Mouse (Mus musculus) lung, embryonic 14.5 days (tissue): ENCODE data around the gene Osgep. TPM values are rescaled to one million over a fixed set of nuclear protein-coding genes. Genes with fewer than 3 reads are reported as not detected.
"Not testable (repeated sequence)": the region's sequence is repeated elsewhere in the genome, so short reads cannot be mapped to it uniquely, and the experiment has no call there.

Experiments
- ATAC-seq: fragments of 200-750 bp; cut with Nextera tagmentation; 2 replicates; pipeline ENCODE4 v1.8.0; 2017; ENCODE audit warnings: mild to moderate bottlenecking, moderate TSS enrichment, moderate library complexity; ENCODE audit not compliant: insufficient read depth
- DNase-seq: peaks from one replicate; pipeline ENCODE4 v3.0.0-alpha.2; 2015
- H3K27ac ChIP-seq: fragments of 300-500 bp; sonication (generic); 2 replicates; pipeline ENCODE4 v1.5.1; 2014; ENCODE audit warnings: low read depth, mild to moderate bottlenecking, moderate library complexity
- H3K27me3 ChIP-seq: fragments of 300-500 bp; sonication (generic); 2 replicates; pipeline ENCODE4 v1.6.1; 2014; ENCODE audit warnings: low read length, control low read depth; ENCODE audit not compliant: insufficient read depth
- H3K36me3 ChIP-seq: fragments of 300-500 bp; sonication (generic); 2 replicates; pipeline ENCODE4 v1.6.1; 2014; ENCODE audit warnings: control low read depth; ENCODE audit not compliant: insufficient read depth
- H3K4me1 ChIP-seq: fragments of 300-500 bp; sonication (generic); 2 replicates; pipeline ENCODE4 v1.6.1; 2014; ENCODE audit warnings: antibody characterized with exemption, control low read depth; ENCODE audit not compliant: insufficient read depth
- H3K4me2 ChIP-seq: fragments of 300-500 bp; sonication (generic); 2 replicates; pipeline ENCODE4 v1.6.1; 2014; ENCODE audit warnings: mild to moderate bottlenecking
- H3K4me3 ChIP-seq: fragments of 300-500 bp; sonication (generic); 2 replicates; pipeline ENCODE4 v1.5.1; 2014; ENCODE audit warnings: low read depth, low read length
- H3K9ac ChIP-seq: fragments of 300-500 bp; sonication (generic); 2 replicates; pipeline ENCODE4 v1.6.1; 2014
- H3K9me3 ChIP-seq: fragments of 300-500 bp; sonication (generic); 2 replicates; pipeline ENCODE4 v1.6.1; 2016; ENCODE audit warnings: low read depth, low read length, control low read depth
- CTCF ChIP-seq: IDR thresholded peaks from 2 replicates; pipeline ENCODE4 v1.5.1; 2016; ENCODE audit warnings: antibody characterized with exemption, low read depth
- WGBS: fragments of 180-500 bp; shearing (Covaris S2); extraction: QIAGEN DNeasy Blood & Tissue Kit; methylation state at CpG from one replicate; pipeline ENCODE4 v1.1.7; 2014; 5-methylcytosine and 5-hydroxymethylcytosine counted together
- polyA plus RNA-seq: library from polyadenylated mRNA; unstranded; fragments of >200 nt; fragmentation: Nextera tagmentation; extraction: Ambion mirVana; gene quantifications from 2 replicates; pipeline ENCODE4 v1.2.1, GENCODE M21; 2014

The Osgep gene
- polyA plus RNA-seq, 1 experiment from 2014 or later, result 183 TPM

DNA sequence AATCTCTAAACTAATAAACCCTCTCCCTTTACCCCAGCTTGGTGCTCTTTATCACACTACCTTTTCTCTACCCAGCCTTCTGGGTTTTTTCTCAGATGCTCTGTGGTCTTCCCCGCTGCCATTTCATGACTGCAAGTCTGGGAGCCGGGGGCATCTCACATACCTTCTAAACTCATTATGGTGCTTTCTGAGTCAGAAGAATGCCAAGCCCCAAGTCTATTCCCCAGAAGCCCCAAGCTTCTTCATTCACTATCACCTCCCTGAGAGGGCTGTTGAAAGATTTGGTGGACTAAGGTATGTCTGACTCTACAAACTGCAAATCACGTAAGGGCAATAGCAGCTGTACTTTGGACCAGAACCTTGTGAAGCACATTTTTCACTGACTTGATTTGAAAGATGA lies 57.7 kb downstream of the Osgep start:
- no peaks in the 10 kb centered on the region for H3K4me1 ChIP-seq
- no peak overlapping the region for H3K9ac ChIP-seq
- no peak overlapping the region for H3K4me2 ChIP-seq
- H3K9me3 ChIP-seq, result no peaks in the 10 kb centered on the region
- no peak for TF ChIP-seq CTCF
- H3K27me3 ChIP-seq, result no peaks in the 10 kb centered on the region
- ATAC-seq, result no peak
- H3K27ac ChIP-seq, result no peak overlapping the region
- H3K36me3 ChIP-seq, result 0 out of 2 replicates have a peak, but pooled peaks cover 3% of the 10 kb centered on the region
- no peak overlapping the region for H3K4me3 ChIP-seq
- DNase-seq, result no peak
- WGBS, result 89% methylated on average over 3 of the region's 3 CpGs

DNA sequence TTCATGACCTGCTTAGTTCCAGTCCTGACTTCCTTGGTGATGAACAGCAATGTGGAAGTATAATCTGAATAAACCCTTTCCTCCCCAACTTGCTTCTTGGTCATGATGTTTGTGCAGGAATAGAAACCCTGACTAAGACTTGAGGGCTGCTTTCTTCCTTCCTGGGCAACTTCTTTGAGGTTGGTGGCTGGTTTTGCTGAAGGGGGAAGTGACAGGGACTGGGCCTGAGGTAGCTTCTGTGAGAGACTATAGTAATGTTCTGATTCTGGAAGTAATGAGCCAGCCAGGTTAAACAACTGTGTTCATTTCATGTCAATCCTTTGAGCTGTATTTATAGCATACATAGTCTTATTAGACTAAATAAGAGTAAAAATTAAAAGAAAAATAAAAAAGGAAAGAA lies 59.7 kb downstream of the Osgep start:
- H3K9me3 ChIP-seq, H3K27ac ChIP-seq, H3K4me3 ChIP-seq, H3K27me3 ChIP-seq, H3K36me3 ChIP-seq, H3K4me2 ChIP-seq, ATAC-seq, DNase-seq, H3K4me1 ChIP-seq, H3K9ac ChIP-seq: not testable (repeated sequence)

DNA sequence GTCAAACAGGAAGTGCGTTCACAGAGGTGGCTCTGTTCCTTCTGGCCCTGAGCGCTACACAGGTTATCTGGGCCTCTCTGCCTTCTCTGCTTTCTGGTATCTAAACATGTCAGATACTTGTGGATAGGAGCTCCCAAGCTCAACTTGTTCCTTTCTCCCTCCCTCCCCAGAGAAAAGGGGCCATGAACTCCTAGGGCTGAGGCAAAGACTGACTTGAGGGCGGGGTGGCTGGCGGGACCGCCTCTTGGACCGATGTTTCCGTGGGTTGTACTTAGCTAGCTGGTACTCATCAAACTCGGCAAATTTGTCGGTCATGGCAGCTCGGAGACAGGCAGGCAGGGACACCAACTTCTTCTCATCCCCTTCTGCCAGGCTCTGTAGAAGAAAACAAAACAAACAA lies 62.1 kb downstream of the Osgep start:
- TF ChIP-seq CTCF, result no peak
- no peak overlapping the region for H3K4me2 ChIP-seq
- no peak for ATAC-seq

More for the DNA sequence above, 62.1 kb downstream of the Osgep start:
- Histone ChIP-seq H3K4me1 (no peaks in the 10 kb centered on the region), H3K4me3 (no peak overlapping the region), H3K36me3 (no peaks in the 10 kb centered on the region), H3K9me3 (no peaks in the 10 kb centered on the region), H3K27ac (no peak overlapping the region), H3K9ac (no peak overlapping the region), H3K27me3 (no peaks in the 10 kb centered on the region)
- 76% methylated on average over 10 of the region's 10 CpGs for WGBS
- DNase-seq, result no peak

Other genes with a start within 250 kb of the Osgep start
- gene Olfr747, start 231.7 kb downstream of the Osgep start, polyA plus RNA-seq, result not detected in 2 replicates
- not detected in 2 replicates for gene Olfr748, start 217.5 kb downstream of the Osgep start, polyA plus RNA-seq
- not detected in 2 replicates for gene Olfr749, start 179.8 kb downstream of the Osgep start, polyA plus RNA-seq
- 68.3 and 68.6 TPM in 2 replicates for gene Ttc5, start 139.4 kb downstream of the Osgep start, polyA plus RNA-seq
- gene Ccnb1ip1, start 117.2 kb downstream of the Osgep start, polyA plus RNA-seq, result not detected in 2 replicates
- gene Parp2, start 117.1 kb downstream of the Osgep start, polyA plus RNA-seq, result 71.0 and 74.7 TPM in 2 replicates
- 6.1 and 7.2 TPM in 2 replicates for gene Tep1, start 54.3 kb downstream of the Osgep start, polyA plus RNA-seq
- 0.26 and 0.29 TPM in 2 replicates for gene Klhl33, start 27.4 kb downstream of the Osgep start, polyA plus RNA-seq
- 272 and 273 TPM in 2 replicates for gene Apex1, start 75 bp upstream of the Osgep start, polyA plus RNA-seq
- gene Pip4p1, start 6.0 kb upstream of the Osgep start, polyA plus RNA-seq, result 45.6 and 47.1 TPM in 2 replicates
- gene Pnp, start 6.2 kb upstream of the Osgep start, polyA plus RNA-seq, result 64.4 and 67.0 TPM in 2 replicates
- not detected in 2 replicates for gene Gm49342, start 19.6 kb upstream of the Osgep start, polyA plus RNA-seq
- 0.42 and 0.76 TPM in 2 replicates for gene Pnp2, start 31.1 kb upstream of the Osgep start, polyA plus RNA-seq
- 0.45 TPM in 1 of 2 replicates, not detected in the other for gene Rnase10, start 82.9 kb upstream of the Osgep start, polyA plus RNA-seq
- gene Rnase9, start 117.0 kb upstream of the Osgep start, polyA plus RNA-seq, result not detected in 2 replicates
- gene Rnase11, start 125.3 kb upstream of the Osgep start, polyA plus RNA-seq, result not detected in 2 replicates
- gene Rnase12, start 132.8 kb upstream of the Osgep start, polyA plus RNA-seq, result not detected in 2 replicates
- gene Olfr750, start 149.5 kb upstream of the Osgep start, polyA plus RNA-seq, result not detected in 2 replicates
- gene Rnase4, start 166.2 kb upstream of the Osgep start, polyA plus RNA-seq, result 27.6 and 29.6 TPM in 2 replicates
- gene Ang, start 166.3 kb upstream of the Osgep start, polyA plus RNA-seq, result 5.2 and 5.6 TPM in 2 replicates
- not detected in 2 replicates for gene Eddm3b, start 189.5 kb upstream of the Osgep start, polyA plus RNA-seq
- gene Rnase6, start 199.0 kb upstream of the Osgep start, polyA plus RNA-seq, result 1.2 and 1.4 TPM in 2 replicates
- gene Rnase1, start 221.9 kb upstream of the Osgep start, polyA plus RNA-seq, result 0.50 TPM in 1 of 2 replicates, not detected in the other
- not detected in 2 replicates for gene Rnase2b, start 237.4 kb upstream of the Osgep start, polyA plus RNA-seq